Mouse (Mus musculus) adrenal gland, postnatal 0 days (tissue): ENCODE data around the gene Slc35f1. TPM values are rescaled to one million over a fixed set of nuclear protein-coding genes. Genes with fewer than 3 reads are reported as not detected.

Experiments
- polyA plus RNA-seq: library from polyadenylated mRNA; unstranded; fragments of >200 nt; fragmentation: Nextera tagmentation; extraction: Ambion mirVana; gene quantifications from 2 replicates; pipeline ENCODE4 v1.2.1, GENCODE M21; 2015

Slc35f1 gene
- polyA plus RNA-seq: 1.7 and 2.9 TPM in 2 replicates

DNA sequence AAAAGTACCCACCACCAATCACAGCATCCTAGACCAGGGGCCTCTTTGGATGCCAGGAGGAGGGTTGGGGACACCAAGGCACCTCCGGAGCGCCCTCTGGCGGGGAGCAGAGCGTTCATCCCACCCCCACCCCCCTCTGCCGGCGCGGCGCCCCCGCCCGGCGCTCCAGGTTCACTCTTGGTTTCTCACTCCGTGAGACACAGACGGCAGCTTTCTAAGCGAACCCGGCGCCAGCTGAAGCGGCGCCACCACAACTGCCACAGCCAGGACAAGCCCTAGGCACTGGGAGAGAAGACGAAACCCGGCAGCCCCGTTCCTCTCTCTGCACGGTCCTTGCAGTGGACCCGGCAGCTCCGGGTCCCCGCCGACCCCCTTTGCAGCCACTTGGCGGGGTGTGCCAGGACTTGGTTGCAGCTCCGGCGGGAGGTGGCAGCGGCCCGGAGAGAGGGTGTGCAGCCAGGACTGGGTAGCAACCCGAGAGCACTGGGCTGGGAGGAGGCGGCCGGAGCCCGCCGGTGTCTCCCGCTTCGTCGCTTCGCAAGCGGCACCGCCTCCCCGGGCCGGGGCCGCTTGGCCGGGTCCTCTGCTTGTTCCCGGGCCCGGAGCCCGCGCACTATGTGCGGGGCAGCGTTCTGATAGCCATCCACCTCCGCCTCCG lies at the start of gene Slc35f1:
Gene Slc35f1 (plus strand): TSS at position 200 of the 658 bp plus-strand sequence.

